Mouse (Mus musculus) neural tube, embryonic 15.5 days (tissue): ENCODE measurements at regions not wholly inside any gene's neighbourhood (a gene's known extent, or its start where the extent isn't known, plus 50 kb on each side); places are given as distances from the start of the nearest gene placed in this dataset.

Source experiments
- ATAC-seq: fragments of 200-750 bp; cut with Nextera tagmentation; 2 replicates; pipeline ENCODE4 v1.8.0; 2017; ENCODE audit warnings: mild to moderate bottlenecking, moderate TSS enrichment, moderate library complexity; ENCODE audit not compliant: low FRiP score
- H3K27ac ChIP-seq: fragments of 300-500 bp; sonication (generic); replicated peaks from 2 replicates; pipeline ENCODE4 v1.5.1; 2015; ENCODE audit warnings: mild to moderate bottlenecking, inconsistent platforms
- H3K27me3 ChIP-seq: fragments of 300-500 bp; sonication (generic); replicated peaks from 2 replicates; pipeline ENCODE4 v1.6.1; 2015; ENCODE audit warnings: inconsistent platforms
- H3K36me3 ChIP-seq: fragments of 300-500 bp; sonication (generic); 2 replicates; pipeline ENCODE4 v1.6.1; 2015; ENCODE audit warnings: inconsistent platforms
- H3K4me1 ChIP-seq: fragments of 300-500 bp; sonication (generic); 2 replicates; pipeline ENCODE4 v1.6.1; 2015; ENCODE audit warnings: inconsistent platforms
- H3K4me2 ChIP-seq: fragments of 300-500 bp; sonication (generic); 2 replicates; pipeline ENCODE4 v1.6.1; 2015; ENCODE audit warnings: inconsistent platforms, mild to moderate bottlenecking, moderate library complexity
- H3K4me3 ChIP-seq: fragments of 300-500 bp; sonication (generic); replicated peaks from 2 replicates; pipeline ENCODE4 v1.5.1; 2015; ENCODE audit warnings: mild to moderate bottlenecking, inconsistent platforms
- H3K9ac ChIP-seq: fragments of 300-500 bp; sonication (generic); replicated peaks from 2 replicates; pipeline ENCODE4 v1.6.1; 2015; ENCODE audit warnings: mild to moderate bottlenecking, inconsistent platforms
- H3K9me3 ChIP-seq: fragments of 300-500 bp; sonication (generic); replicated peaks from 2 replicates; pipeline ENCODE4 v1.6.1; 2016; ENCODE audit warnings: inconsistent platforms
- WGBS: fragments of 180-500 bp; shearing (Covaris S2); methylation state at CpG from one replicate; pipeline ENCODE4 v1.1.7; 2015; ENCODE audit warnings: mixed read lengths; 5-methylcytosine and 5-hydroxymethylcytosine counted together

GRCm38 (mm10) chr9:115559521-115559920 lies 249.3 kb upstream of the Stt3b start:
- ATAC-seq = no peak
- WGBS = 97% methylated on average over 5 of the region's 5 CpGs
- H3K4me3 ChIP-seq = no peak overlapping the region
- no peak overlapping the region for H3K27ac ChIP-seq
- H3K27me3 ChIP-seq = no peaks in the 10 kb centered on the region
- H3K4me2 ChIP-seq = no peak overlapping the region
- H3K9ac ChIP-seq = no peak overlapping the region
- no peaks in the 10 kb centered on the region for H3K9me3 ChIP-seq
- H3K4me1 ChIP-seq = peaks cover 8% of the 10 kb centered on the region; the same call in 1 of the 2 replicates
- H3K36me3 ChIP-seq = no peaks in the 10 kb centered on the region

GRCm38 (mm10) chr9:115561207-115561606 lies 251.0 kb upstream of the Stt3b start:
- no peak overlapping the region for H3K9ac ChIP-seq
- no peak overlapping the region for H3K4me2 ChIP-seq
- H3K27ac ChIP-seq = no peak overlapping the region
- ATAC-seq = no peak
- H3K9me3 ChIP-seq = no peaks in the 10 kb centered on the region
- H3K4me3 ChIP-seq = no peak overlapping the region
- WGBS = 88% methylated on average over 6 of the region's 6 CpGs
- H3K4me1 ChIP-seq = peaks cover 8% of the 10 kb centered on the region; the same call in 1 of the 2 replicates
- H3K36me3 ChIP-seq = no peaks in the 10 kb centered on the region
- no peaks in the 10 kb centered on the region for H3K27me3 ChIP-seq

GRCm38 (mm10) chr9:115562783-115563182 lies 252.6 kb upstream of the Stt3b start:
- Histone ChIP-seq H3K9me3 (no peaks in the 10 kb centered on the region), H3K27me3 (no peaks in the 10 kb centered on the region), H3K4me3 (no peak overlapping the region), H3K4me2 (no peak overlapping the region), H3K4me1 (peaks cover 8% of the 10 kb centered on the region; the same call in 1 of the 2 replicates), H3K9ac (no peak overlapping the region), H3K36me3 (no peaks in the 10 kb centered on the region), H3K27ac (no peak overlapping the region)
- 85% methylated on average over 4 of the region's 4 CpGs for WGBS
- no peak for ATAC-seq

GRCm38 (mm10) chr9:115564366-115564765 lies 254.1 kb upstream of the Stt3b start:
- Histone ChIP-seq H3K4me3 (no peak overlapping the region), H3K9ac (no peak overlapping the region), H3K4me2 (no peak overlapping the region), H3K9me3 (no peaks in the 10 kb centered on the region), H3K36me3 (no peaks in the 10 kb centered on the region), H3K4me1 (peaks cover 8% of the 10 kb centered on the region; the same call in 1 of the 2 replicates), H3K27me3 (no peaks in the 10 kb centered on the region), H3K27ac (no peak overlapping the region)
- WGBS = 43% methylated on average over 1 of the region's 1 CpGs
- no peak for ATAC-seq

GRCm38 (mm10) chr9:115568693-115569334 lies 258.6 kb upstream of the Stt3b start:
- H3K4me1 ChIP-seq = 0 out of 2 replicates have a peak, but pooled peaks cover 3% of the 10 kb centered on the region
- 77% methylated on average over 7 of the region's 7 CpGs for WGBS
- H3K9me3 ChIP-seq = no peaks in the 10 kb centered on the region
- H3K4me2 ChIP-seq = no peak overlapping the region
- H3K36me3 ChIP-seq = no peaks in the 10 kb centered on the region
- H3K27me3 ChIP-seq = no peaks in the 10 kb centered on the region
- H3K27ac ChIP-seq = no peak overlapping the region
- no peak for ATAC-seq
- no peak overlapping the region for H3K9ac ChIP-seq
- no peak overlapping the region for H3K4me3 ChIP-seq

- no peak overlapping the region for H3K4me2 ChIP-seq
- H3K27me3 ChIP-seq = no peaks in the 10 kb centered on the region
- ATAC-seq = no peak
- no peaks in the 10 kb centered on the region for H3K4me1 ChIP-seq
- no peak overlapping the region for H3K4me3 ChIP-seq
- H3K36me3 ChIP-seq = no peaks in the 10 kb centered on the region
- no peaks in the 10 kb centered on the region for H3K9me3 ChIP-seq
- H3K9ac ChIP-seq = no peak overlapping the region
- no peak overlapping the region for H3K27ac ChIP-seq
- 81% methylated on average over 4 of the region's 4 CpGs for WGBS
Observed at GRCm38 (mm10) chr9:115570998-115571397, 260.8 kb upstream of the Stt3b start.

GRCm38 (mm10) chr9:115581116-115581515 lies 270.9 kb upstream of the Stt3b start:
- Histone ChIP-seq H3K9ac (no peak overlapping the region), H3K9me3 (no peaks in the 10 kb centered on the region), H3K27ac (no peak overlapping the region), H3K36me3 (no peaks in the 10 kb centered on the region), H3K27me3 (no peaks in the 10 kb centered on the region), H3K4me1 (no peaks in the 10 kb centered on the region), H3K4me2 (no peak overlapping the region), H3K4me3 (no peak overlapping the region)
- no peak for ATAC-seq
- whole genome bisulfite sequencing = 69% methylated on average over 3 of the region's 3 CpGs

- no peak for ATAC-seq
- Histone ChIP-seq H3K4me1 (no peaks in the 10 kb centered on the region), H3K4me2 (no peak overlapping the region), H3K4me3 (no peak overlapping the region), H3K9me3 (no peaks in the 10 kb centered on the region), H3K36me3 (no peaks in the 10 kb centered on the region), H3K9ac (no peak overlapping the region), H3K27me3 (no peaks in the 10 kb centered on the region), H3K27ac (no peak overlapping the region)
- WGBS = 95% methylated on average over 11 of the region's 11 CpGs
Observed at GRCm38 (mm10) chr9:115583548-115583947, 273.3 kb upstream of the Stt3b start.

GRCm38 (mm10) chr9:115584874-115585273 lies 274.7 kb upstream of the Stt3b start:
- Histone ChIP-seq H3K4me3 (no peak overlapping the region), H3K9me3 (no peaks in the 10 kb centered on the region), H3K9ac (no peak overlapping the region), H3K4me2 (no peak overlapping the region), H3K36me3 (no peaks in the 10 kb centered on the region), H3K4me1 (no peaks in the 10 kb centered on the region), H3K27me3 (no peaks in the 10 kb centered on the region), H3K27ac (no peak overlapping the region)
- ATAC-seq = no peak
- WGBS = 85% methylated on average over 7 of the region's 7 CpGs

- no peaks in the 10 kb centered on the region for H3K36me3 ChIP-seq
- no peaks in the 10 kb centered on the region for H3K9me3 ChIP-seq
- 70% methylated on average over 5 of the region's 5 CpGs for WGBS
Observed at GRCm38 (mm10) chr9:115592466-115592865, 282.2 kb upstream of the Stt3b start.

GRCm38 (mm10) chr9:115600228-115600627 lies 290.0 kb upstream of the Stt3b start:
- no peaks in the 10 kb centered on the region for H3K36me3 ChIP-seq
- H3K9ac ChIP-seq = no peak overlapping the region
- H3K9me3 ChIP-seq = no peaks in the 10 kb centered on the region
- H3K4me1 ChIP-seq = 0 out of 2 replicates have a peak, but pooled peaks cover 3% of the 10 kb centered on the region
- 90% methylated on average over 9 of the region's 9 CpGs for WGBS
- no peak overlapping the region for H3K4me3 ChIP-seq
- H3K27me3 ChIP-seq = no peaks in the 10 kb centered on the region
- no peak overlapping the region for H3K4me2 ChIP-seq
- no peak for ATAC-seq
- H3K27ac ChIP-seq = no peak overlapping the region

More at GRCm38 (mm10) chr9:115592466-115592865, 282.2 kb upstream of the Stt3b start:
- ATAC-seq = no peak
- Histone ChIP-seq H3K27me3 (no peaks in the 10 kb centered on the region), H3K4me1 (no peaks in the 10 kb centered on the region), H3K4me3 (no peak overlapping the region), H3K9ac (no peak overlapping the region), H3K4me2 (no peak overlapping the region), H3K27ac (no peak overlapping the region)

GRCm38 (mm10) chr9:115600826-115601225 lies 290.6 kb upstream of the Stt3b start:
- Histone ChIP-seq H3K36me3 (no peaks in the 10 kb centered on the region), H3K4me3 (no peak overlapping the region), H3K27ac (no peak overlapping the region), H3K9me3 (no peaks in the 10 kb centered on the region), H3K27me3 (no peaks in the 10 kb centered on the region), H3K9ac (no peak overlapping the region), H3K4me1 (0 out of 2 replicates have a peak, but pooled peaks cover 4% of the 10 kb centered on the region), H3K4me2 (no peak overlapping the region)
- no peak for ATAC-seq
- 91% methylated on average over 2 of the region's 2 CpGs for WGBS
